Mouse (Mus musculus): Measurements from ENCODE around the gene Fam198a.

- TF ChIP-seq POLR2A (IDR thresholded peaks at IDR 0.05; ENCODE audit: borderline replicate concordance, extremely low read depth, insufficient read depth, insufficient read length, poor library complexity, severe bottlenecking) (no peak), CTCF (IDR thresholded peaks at IDR 0.05; ENCODE audit: borderline replicate concordance, extremely low read depth, insufficient read depth, insufficient read length) (no peak)
Measured at GRCm38 (mm10) chr9:121926634-121927405, 24.0 kb upstream of the Fam198a start.

All from brain, embryonic 14.5 days (tissue).